Mouse (Mus musculus) urinary bladder, postnatal 4 days (tissue): ENCODE data around the gene Zdhhc9.

Experiments used
- DNase-seq, 2 experiments: peaks; one replicate each; pipeline ENCODE4 v3.0.0; 2021 to 2022; ENCODE audit warnings: low spot score in 2 of 2

The Zdhhc9 gene

DNA sequence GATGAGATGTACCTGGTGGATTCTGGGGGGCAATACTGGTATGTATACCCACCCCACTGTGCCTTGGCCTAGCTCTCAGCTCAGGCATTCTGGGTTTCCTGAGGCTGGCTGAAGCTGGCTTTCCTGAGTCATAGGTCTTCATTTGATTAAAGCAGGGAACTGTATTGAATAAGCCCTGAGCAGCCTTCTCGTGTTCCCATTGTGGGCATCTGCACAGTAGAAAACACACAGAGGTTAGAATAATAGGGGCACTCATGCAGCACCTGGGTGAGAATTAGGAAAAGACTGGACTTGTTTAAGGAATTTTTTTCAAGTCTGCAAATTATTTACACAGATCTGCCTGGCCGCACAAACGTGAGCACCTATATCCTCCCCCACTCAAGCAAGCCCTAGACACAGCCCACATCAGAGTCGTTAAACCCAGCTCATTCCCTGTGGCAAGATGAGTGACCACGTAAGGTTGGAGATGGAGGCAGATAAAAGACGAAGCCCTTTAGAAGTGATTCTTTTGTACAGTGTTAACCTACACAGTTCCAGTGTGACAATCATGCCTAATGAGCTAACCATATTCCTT lies 81.7 kb downstream of the Zdhhc9 start:
- DNase-seq, result no peak

DNA sequence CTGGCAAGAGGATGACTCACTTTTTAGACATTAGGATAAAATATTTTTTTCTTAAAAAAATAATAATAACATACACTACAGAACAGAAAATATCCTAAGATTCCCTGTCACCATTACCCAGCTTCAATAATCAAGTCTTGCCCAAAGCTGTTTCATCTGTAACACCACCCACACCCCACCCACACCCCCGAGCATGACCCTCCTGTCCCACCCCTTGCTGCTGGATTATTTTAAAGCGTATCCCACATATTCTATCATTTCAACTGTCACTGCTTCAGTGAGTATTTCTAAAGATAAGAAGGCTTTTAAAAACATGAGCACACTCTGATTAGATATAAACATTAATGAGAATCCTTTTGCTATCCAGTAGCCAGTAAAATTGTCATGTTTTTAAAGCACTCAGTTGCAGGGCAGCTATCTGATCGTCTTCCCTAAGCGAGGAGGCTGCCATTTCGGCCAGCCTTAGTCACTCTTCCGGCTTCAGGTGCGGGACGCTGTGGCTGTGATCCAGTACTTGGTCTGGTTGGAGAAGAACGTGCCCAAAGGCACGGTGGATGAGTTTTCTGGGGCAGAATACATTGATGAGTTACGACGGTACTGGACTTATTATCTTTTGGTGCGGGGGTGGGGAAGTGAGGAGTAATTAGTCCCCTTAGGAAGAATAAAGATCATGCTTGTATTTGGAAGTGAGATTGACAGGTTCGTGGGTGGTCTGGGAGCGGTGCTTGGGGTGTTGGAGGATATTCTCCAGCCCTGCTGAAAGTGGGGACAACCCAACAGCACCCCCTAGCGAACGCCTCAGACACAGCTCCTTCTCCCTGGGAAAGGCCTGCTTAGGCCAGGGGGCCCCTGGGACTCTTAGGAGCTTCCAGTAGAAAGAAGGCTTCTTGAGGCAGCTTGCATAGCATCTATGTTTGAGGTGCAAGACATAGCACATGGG lies 84.3 kb downstream of the Zdhhc9 start:
- peak; percentile 24 to 74 for DNase-seq
